Mouse (Mus musculus) heart, adult 2 months (tissue): ENCODE measurements around the gene Abcf2.

ENCODE experiments used
- CTCF ChIP-seq: fragments of 200-600 bp; IDR thresholded peaks from 2 replicates; pipeline ENCODE4 v1.8.1; 2022; ENCODE audit warnings: antibody characterized with exemption, mild to moderate bottlenecking, moderate library complexity
- EP300 ChIP-seq: fragments of 200-500 bp; IDR thresholded peaks from 2 replicates; pipeline ENCODE4 v1.6.1; 2011; ENCODE audit warnings: low read depth, low read length, control low read depth; ENCODE audit not compliant: insufficient read depth
- POLR2A ChIP-seq: fragments of 200-500 bp; IDR thresholded peaks from 2 replicates; pipeline ENCODE4 v1.6.1; 2011; ENCODE audit warnings: mild to moderate bottlenecking, low read depth, low read length, control low read depth; ENCODE audit not compliant: insufficient read depth

- TF ChIP-seq CTCF (no peak), POLR2A (no peak), EP300 (no peak)
Measured at GRCm38 (mm10) chr5:24539571-24540296, 37.5 kb downstream of the Abcf2 start.
